Mouse (Mus musculus) lung, adult 2 months (tissue): ENCODE results near the gene Lrrc30. TPM values are rescaled to one million over a fixed set of nuclear protein-coding genes. Genes with fewer than 3 reads are reported as not detected.

ENCODE experiments used
- DNase-seq: peaks from one replicate; pipeline ENCODE4 v3.0.0; 2022
- H3K4me1 ChIP-seq: fragments of 200-500 bp; 2 replicates; pipeline ENCODE4 v1.6.1; 2011; ENCODE audit warnings: low read length; ENCODE audit not compliant: control insufficient read depth, insufficient read depth
- H3K4me3 ChIP-seq: fragments of 200-500 bp; replicated peaks from 2 replicates; pipeline ENCODE3; 2011; ENCODE audit warnings: low read depth, mild to moderate bottlenecking, control low read depth, low read length; ENCODE audit errors: extremely low read depth
- CTCF ChIP-seq: fragments of 200-500 bp; IDR thresholded peaks from 2 replicates; pipeline ENCODE4 v1.5.1; 2011; ENCODE audit warnings: mild to moderate bottlenecking, low read length, control low read depth; ENCODE audit not compliant: insufficient read depth
- POLR2A ChIP-seq: fragments of 200-500 bp; IDR thresholded peaks from 2 replicates; pipeline ENCODE4 v1.6.1; 2011; ENCODE audit warnings: low read depth, mild to moderate bottlenecking, control low read depth, low read length, borderline replicate concordance; ENCODE audit errors: extremely low read depth
- WGBS: fragments of 180-500 bp; shearing (Covaris S2); methylation state at CpG from one replicate; pipeline ENCODE4 v1.1.7; 2018; 5-methylcytosine and 5-hydroxymethylcytosine counted together
- polyA plus RNA-seq: library from polyadenylated mRNA; depleted of rRNA; stranded (reverse); fragments of >200 nt; gene quantifications from 2 replicates; pipeline ENCODE4 v1.2.3, GENCODE M21; 2012

The Lrrc30 gene
- polyA plus RNA-seq, 1 experiment, result not detected

- no peak for TF ChIP-seq POLR2A
- TF ChIP-seq CTCF, result no peak
- no peak for DNase-seq
Measured at GRCm38 (mm10) chr17:67636304-67636703, 3.8 kb upstream of the Lrrc30 start.

GRCm38 (mm10) chr17:67629746-67630145 lies 2.8 kb downstream of the Lrrc30 start:
- DNase-seq, result no peak
- 66% methylated on average over 3 of the region's 3 CpGs for WGBS
- Histone ChIP-seq H3K4me1 (no peaks in the 10 kb centered on the region), H3K4me3 (no peak overlapping the region)
- no peak for TF ChIP-seq POLR2A
- TF ChIP-seq CTCF, result no peak

More at GRCm38 (mm10) chr17:67636304-67636703, 3.8 kb upstream of the Lrrc30 start:
- 71% methylated on average over 3 of the region's 3 CpGs for WGBS
- Histone ChIP-seq H3K4me3 (no peak overlapping the region), H3K4me1 (peaks cover 5% of the 10 kb centered on the region; the same call in 1 of the 2 replicates)

- TF ChIP-seq CTCF (no peak), POLR2A (no peak)
- DNase-seq, result peak; percentile 14
- Histone ChIP-seq H3K4me1 (no peaks in the 10 kb centered on the region), H3K4me3 (no peak overlapping the region)
- WGBS, result 28% methylated on average over 13 of the region's 13 CpGs
Measured at GRCm38 (mm10) chr17:67629211-67629657, 3.3 kb downstream of the Lrrc30 start.

GRCm38 (mm10) chr17:67628475-67628874 lies 4.0 kb downstream of the Lrrc30 start:
- no peak for TF ChIP-seq CTCF
- TF ChIP-seq POLR2A, result no peak
- H3K4me3 ChIP-seq, result no peak overlapping the region
- no peak for DNase-seq
- H3K4me1 ChIP-seq, result peaks cover 3% of the 10 kb centered on the region
- WGBS, result 86% methylated on average over 15 of the region's 15 CpGs

- Histone ChIP-seq H3K4me3 (no peak overlapping the region), H3K4me1 (peaks cover 5% of the 10 kb centered on the region)
- DNase-seq, result no peak
- WGBS, result 70% methylated on average over 5 of the region's 5 CpGs
- TF ChIP-seq CTCF, result no peak
- no peak for TF ChIP-seq POLR2A
Measured at GRCm38 (mm10) chr17:67625431-67625830, 7.1 kb downstream of the Lrrc30 start.

GRCm38 (mm10) chr17:67619001-67619400 lies 13.5 kb downstream of the Lrrc30 start:
- TF ChIP-seq CTCF (no peak), POLR2A (no peak)
- WGBS, result 70% methylated on average over 7 of the region's 7 CpGs
- DNase-seq, result no peak

GRCm38 (mm10) chr17:67614381-67614780 lies 18.1 kb downstream of the Lrrc30 start:
- no peak for DNase-seq
- TF ChIP-seq CTCF (no peak), POLR2A (no peak)
- 56% methylated on average over 5 of the region's 5 CpGs for WGBS
- Histone ChIP-seq H3K4me1 (no peaks in the 10 kb centered on the region), H3K4me3 (no peak overlapping the region)

More at GRCm38 (mm10) chr17:67619001-67619400, 13.5 kb downstream of the Lrrc30 start:
- H3K4me1 ChIP-seq, result peaks cover 5% of the 10 kb centered on the region
- no peak overlapping the region for H3K4me3 ChIP-seq

- no peaks in the 10 kb centered on the region for H3K4me1 ChIP-seq
- 50% methylated on average over 1 of the region's 1 CpGs for WGBS
- TF ChIP-seq POLR2A (no peak), CTCF (no peak)
- no peak for DNase-seq
- no peak overlapping the region for H3K4me3 ChIP-seq
Measured at GRCm38 (mm10) chr17:67612576-67612975, 19.9 kb downstream of the Lrrc30 start.

GRCm38 (mm10) chr17:67612151-67612550 lies 20.4 kb downstream of the Lrrc30 start:
- TF ChIP-seq POLR2A, result no peak
- no peak for TF ChIP-seq CTCF
- no peak for DNase-seq
- Histone ChIP-seq H3K4me1 (no peaks in the 10 kb centered on the region), H3K4me3 (no peak overlapping the region)
- WGBS, result 80% methylated on average over 3 of the region's 3 CpGs

GRCm38 (mm10) chr17:67604446-67604845 lies 28.1 kb downstream of the Lrrc30 start:
- TF ChIP-seq POLR2A (no peak), CTCF (no peak)
- WGBS, result 51% methylated on average over 4 of the region's 4 CpGs
- no peak overlapping the region for H3K4me3 ChIP-seq
- H3K4me1 ChIP-seq, result peaks cover 2% of the 10 kb centered on the region
- no peak for DNase-seq
